ENCODE assay signal across 8 mouse cellular contexts in genomic region chr2:59611831-59612732, GRCm38 (mm10). TPM values are rescaled to one million over a fixed set of nuclear protein-coding genes. Genes with fewer than 3 reads are reported as not detected.
DNase-seq lines count a peak whose midpoint lies in the region; ATAC-seq and TF ChIP-seq lines count a peak whose summit lies in the region.

TSS of gene Tanc1 (plus strand) at chr2:59612042.

- peak within 1 kb of the TSS; percentile 87 for H3K4me3 ChIP-seq in hindbrain, embryonic 12.5 days

- CTCF ChIA-PET in Patski (lab: Charles Lee), result no interaction called here

- peak within 1 kb of the TSS; percentile 80 for H3K9ac ChIP-seq in hindbrain, embryonic 12.5 days

- in situ Hi-C loops in Patski (cut with MboI; ENCODE audit: low pct_unique_long_range_greater_than_20kb), result loop anchor here (5.0 kb wide), 2 partner anchors 60 to 125 kb away; no protein-coding TSS in a partner anchor

- peak within 1 kb of the TSS; percentile 86 for H3K27ac ChIP-seq in hindbrain, embryonic 12.5 days

- POLR2A ChIA-PET in Patski (lab: Charles Lee), result interaction anchor here (0.7 to 1.6 kb wide), 12 partner anchors 12 to 149 kb away, joined by 3 to 8 read pairs (median 3); no protein-coding TSS in a partner anchor

- peak; percentile 93 for ATAC-seq in Patski
- peak; percentile 90 for ATAC-seq in hindbrain, embryonic 12.5 days (ENCODE audit: low FRiP score)

- under 1% methylated on average over 94 of the region's 99 CpGs for WGBS in hindbrain, embryonic 12.5 days

- TF ChIP-seq CTCF in Patski (IDR thresholded peaks at IDR 0.05), result no peak

- peaks cover 22% of the 10 kb centered on the region for H3K4me1 ChIP-seq in hindbrain, embryonic 12.5 days

- peak within 1 kb of the TSS; percentile 97 for H3K4me2 ChIP-seq in hindbrain, embryonic 12.5 days (replicated peaks)

- no peaks in the 10 kb centered on the region for H3K27me3 ChIP-seq in Patski
- peaks cover 6% of the 10 kb centered on the region; the same call in 1 of the 2 replicates for H3K27me3 ChIP-seq in hindbrain, embryonic 12.5 days

- H3K9me3 ChIP-seq in hindbrain, embryonic 12.5 days (replicated peaks), result no peaks in the 10 kb centered on the region

- no peaks in the 10 kb centered on the region for H3K36me3 ChIP-seq in hindbrain, embryonic 12.5 days

- DNase-seq in Patski (ENCODE audit: low read depth, low spot score), result no peak
- peak; percentile 89 for DNase-seq in cerebellum, adult 9-11 months
- peak; percentile 50 to 60 for DNase-seq in frontal cortex, postnatal 25 days (ENCODE audit: low spot score in 2 of 2)
- DNase-seq in layer of hippocampus, postnatal 25 days (ENCODE audit: extremely low spot score in 1 of 2, low spot score in 1 of 2), result peak; percentile 66 to 68
- DNase-seq in lung, postnatal 14 days, result peak; percentile 90
- peak; percentile 82 for DNase-seq in retina, embryonic 14.5 days (ENCODE audit: low spot score)
- peak; percentile 85 to 89 for DNase-seq in thymus, postnatal 36 days

RNA-seq across cellular contexts. Expression of gene Tanc1, which starts in this region (rescaled TPM):
- 45.3 TPM for polyA plus RNA-seq in Patski (2021)
- 18.2 and 18.9 TPM in 2 replicates for polyA plus RNA-seq in hindbrain, embryonic 12.5 days (2016; fragmentation: Nextera tagmentation; extraction: Ambion mirVana)
- 100 to 1,000 TPM in 1 of 2 experiments, 10 to 100 TPM in 1; 93.6 to 107 TPM for total RNA-seq in layer of hippocampus, postnatal 25 days (2021)
